Comparison of ENCODE assay signal across 24 mouse cellular contexts in the genomic region with DNA sequence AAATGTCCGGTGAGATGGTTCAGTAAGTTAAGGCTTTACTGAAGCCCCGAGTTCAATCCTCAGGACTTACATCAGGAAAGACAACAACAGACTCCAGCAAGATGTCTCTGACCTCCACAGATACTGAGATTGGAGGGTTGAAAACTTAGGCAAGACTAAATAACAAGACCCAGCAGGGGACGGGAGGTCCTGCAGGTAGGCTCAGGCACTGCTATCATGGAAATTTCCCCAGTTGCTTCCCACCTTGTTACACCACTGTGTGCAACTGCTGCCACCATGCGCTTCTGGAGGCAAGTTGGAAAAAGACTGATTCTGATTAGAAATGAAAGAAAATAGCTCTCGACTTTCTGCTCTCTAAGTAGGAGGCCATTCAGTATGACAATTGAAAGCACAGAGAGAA. TPM values are rescaled to one million over a fixed set of nuclear protein-coding genes. Genes with fewer than 3 reads are reported as not detected.
DNase-seq lines count a peak whose midpoint lies in the region; ATAC-seq and TF ChIP-seq lines count a peak whose summit lies in the region.
"Had no signal": no experiment of that assay in that cellular context is flagged by ENCODE, and none has a peak within 500 bp of the region (broad histone marks: within the 10 kb centered on the region; RNA-seq: fewer than 3 reads in every experiment).

No protein-coding gene starts in this region.

- H3K9ac ChIP-seq in heart, embryonic 12.5 days: no peak overlapping the region
- H3K9ac ChIP-seq: embryonic facial prominence, embryonic 13.5 days; embryonic facial prominence, embryonic 15.5 days; forebrain, embryonic 12.5 days had no signal

- intact Hi-C loops in left cerebral cortex, adult 2 months (cut with DNase I): loop anchor here (5.0 kb wide), 1 partner anchor 165 kb away; no protein-coding TSS in a partner anchor
- intact Hi-C loops in left cerebral cortex, postnatal 25 days (cut with DNase I): loop anchor here (5.0 kb wide), 2 partner anchors 80 to 165 kb away; no protein-coding TSS in a partner anchor

- no peaks in the 10 kb centered on the region for H3K27me3 ChIP-seq in heart, embryonic 12.5 days (replicated peaks)
- H3K27me3 ChIP-seq: CH12.LX; embryonic facial prominence, embryonic 13.5 days; embryonic facial prominence, embryonic 15.5 days had no signal

- ATAC-seq in heart, embryonic 12.5 days (ENCODE audit: insufficient number of reproducible peaks, low FRiP score): no peak
- ATAC-seq: CD4-positive, CD25-positive, alpha-beta regulatory T cell, adult 4 months; forebrain, embryonic 14.5 days; forebrain, embryonic 16.5 days had no signal

- 86% methylated on average over 5 of the region's 5 CpGs for WGBS in heart, embryonic 12.5 days

- H3K4me1 ChIP-seq in heart, embryonic 12.5 days (replicated peaks): peaks cover 15% of the 10 kb centered on the region
- H3K4me1 ChIP-seq: embryonic facial prominence, embryonic 15.5 days; forebrain, embryonic 12.5 days had no signal

- H3K4me2 ChIP-seq in heart, embryonic 12.5 days: no peak overlapping the region
- H3K4me2 ChIP-seq: embryonic facial prominence, embryonic 13.5 days; embryonic facial prominence, embryonic 15.5 days; forebrain, embryonic 12.5 days had no signal

- peak; percentile 52 for DNase-seq in heart, adult 11 months
- DNase-seq in left cerebral cortex, adult 2 months (ENCODE audit: extremely low spot score in 1 of 2, low spot score in 2 of 2): no peak
- no peak for DNase-seq in left cerebral cortex, postnatal 25 days (ENCODE audit: low spot score in 2 of 2)
- DNase-seq in ES-CJ7 (ENCODE audit: low read depth, low spot score): peak; percentile 41
- peak; percentile 32 for DNase-seq in ZHBTc4 (ENCODE audit: low read depth, low spot score)
- DNase-seq in adrenal gland, postnatal 10 days: no peak
- no peak for DNase-seq in gastrocnemius, postnatal 4 days (ENCODE audit: low spot score in 2 of 2)
- DNase-seq: adrenal gland, adult 2 months; B cell, adult 2 months; cerebellum, adult 11 months; cerebellum, adult 18-20 months; cerebellum, adult 8-10 months; cerebellum, adult 9-11 months; cerebellum, postnatal 36 days had no signal

- no peak overlapping the region for H3K27ac ChIP-seq in heart, embryonic 12.5 days (ENCODE audit: poor library complexity, severe bottlenecking)
- no peak overlapping the region for H3K27ac ChIP-seq in left cerebral cortex, adult 2 months
- H3K27ac ChIP-seq: embryonic facial prominence, embryonic 13.5 days; embryonic facial prominence, embryonic 15.5 days; forebrain, embryonic 10.5 days; forebrain, embryonic 12.5 days had no signal

- H3K36me3 ChIP-seq in heart, embryonic 12.5 days: peaks cover 16% of the 10 kb centered on the region

- H3K9me3 ChIP-seq in heart, embryonic 12.5 days (replicated peaks): no peaks in the 10 kb centered on the region
- H3K9me3 ChIP-seq: embryonic facial prominence, embryonic 13.5 days; embryonic facial prominence, embryonic 15.5 days; forebrain, embryonic 10.5 days; forebrain, embryonic 12.5 days had no signal

- H3K4me3 ChIP-seq in heart, embryonic 12.5 days: no peak overlapping the region
- H3K4me3 ChIP-seq in left cerebral cortex, adult 2 months: no peak overlapping the region
- H3K4me3 ChIP-seq: embryonic facial prominence, embryonic 13.5 days; embryonic facial prominence, embryonic 15.5 days; erythroblast, embryonic 14.5 days; forebrain, embryonic 10.5 days; forebrain, embryonic 12.5 days had no signal

- peak; percentile 14 for TF ChIP-seq CTCF in left cerebral cortex, adult 2 months (IDR thresholded peaks at IDR 0.05)

RNA-seq across cellular contexts. Expression of gene Parn, which starts 55.4 kb away (rescaled TPM):
- polyA plus RNA-seq in heart, embryonic 12.5 days (2016; fragmentation: Nextera tagmentation; extraction: Ambion mirVana): 29.1 and 29.3 TPM in 2 replicates
- total RNA-seq in left cerebral cortex, adult 2 months (2021): 10 to 100 TPM; 21.0 to 22.8 TPM
- total RNA-seq in left cerebral cortex, postnatal 25 days (2021): 10 to 100 TPM; 22.9 to 23.8 TPM
- 10 to 100 TPM; 34.4 to 37.4 TPM for total RNA-seq in adrenal gland, postnatal 10 days (2021)
- 10 to 100 TPM; 17.5 to 19.9 TPM for total RNA-seq in gastrocnemius, postnatal 4 days (2021)

RNA-seq across cellular contexts. Expression of gene Bfar, which starts 59.1 kb away (rescaled TPM):
- polyA plus RNA-seq in heart, embryonic 12.5 days (2016; fragmentation: Nextera tagmentation; extraction: Ambion mirVana): 30.5 and 33.0 TPM in 2 replicates
- total RNA-seq in left cerebral cortex, adult 2 months (2021): 10 to 100 TPM; 34.8 to 40.6 TPM
- 10 to 100 TPM; 38.0 to 38.9 TPM for total RNA-seq in left cerebral cortex, postnatal 25 days (2021)
- 10 to 100 TPM; 63.2 to 69.8 TPM for total RNA-seq in adrenal gland, postnatal 10 days (2021)
- total RNA-seq in gastrocnemius, postnatal 4 days (2021): 10 to 100 TPM; 35.5 to 41.0 TPM

RNA-seq across cellular contexts. Expression of gene 3110001I22Rik, which starts 59.2 kb away (rescaled TPM):
- polyA plus RNA-seq in heart, embryonic 12.5 days (2016; fragmentation: Nextera tagmentation; extraction: Ambion mirVana): 3.3 and 4.4 TPM in 2 replicates
- 1 to 10 TPM; 3.9 to 5.3 TPM for total RNA-seq in left cerebral cortex, adult 2 months (2021)
- 1 to 10 TPM; 3.4 to 4.4 TPM for total RNA-seq in left cerebral cortex, postnatal 25 days (2021)
- total RNA-seq in adrenal gland, postnatal 10 days (2021): 1 to 10 TPM; 6.5 to 7.5 TPM
- total RNA-seq in gastrocnemius, postnatal 4 days (2021): 1 to 10 TPM; 3.7 to 4.0 TPM

Comparison
In these comparisons a context has a peak if more than half of its experiments do, and no peak if none do; other contexts are left out.
1. DNase-seq: peak in heart, adult 11 months (single experiment), ES-CJ7 (single experiment) and ZHBTc4 (single experiment); none in left cerebral cortex, adult 2 months (0 of 2), left cerebral cortex, postnatal 25 days (0 of 2), adrenal gland, postnatal 10 days (single experiment) and gastrocnemius, postnatal 4 days (0 of 2).